Mouse (Mus musculus): ENCODE data around the gene Ppm1l.

Gene Ppm1l

DNA sequence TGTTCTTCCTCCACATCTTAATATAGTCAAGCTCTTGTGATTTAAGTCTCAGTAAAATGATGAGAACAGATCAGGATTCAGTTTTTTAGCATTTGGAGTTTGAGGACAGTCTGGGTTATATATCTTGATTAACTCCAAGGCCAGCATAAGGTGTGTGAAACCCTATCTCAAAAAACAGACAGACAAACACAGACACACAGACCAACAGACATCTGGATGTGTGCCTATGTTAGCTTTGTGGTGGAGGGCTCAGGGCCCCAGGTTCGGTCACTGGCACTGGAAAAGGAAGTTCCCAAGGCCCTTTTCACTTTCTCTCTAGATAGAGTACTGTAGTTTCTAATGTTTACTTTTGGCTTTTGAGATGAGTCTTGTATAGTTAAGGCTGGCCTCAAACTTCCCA is 23.8 kb downstream of the Ppm1l start:
- no peak for DNase-seq (ENCODE audit: low spot score)

DNA sequence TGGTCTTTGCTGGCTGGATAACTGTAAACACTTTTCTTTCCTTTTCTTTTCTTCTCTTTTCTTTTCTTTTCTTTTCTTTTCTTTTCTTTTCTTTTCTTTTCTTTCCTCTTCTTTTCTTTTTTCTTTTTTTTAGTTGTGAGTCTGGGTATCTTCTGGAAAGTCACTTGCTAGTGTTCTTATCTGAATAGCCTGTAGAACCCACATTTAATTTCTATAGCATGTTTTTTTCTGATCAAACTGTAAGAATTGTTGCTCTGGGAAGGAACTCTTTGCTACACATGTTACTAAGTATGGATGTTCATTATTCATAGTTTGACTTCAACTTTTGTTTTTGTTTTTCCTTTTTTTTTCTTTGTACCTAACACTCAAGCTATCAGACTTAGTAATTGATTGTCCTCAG is 24.3 kb downstream of the Ppm1l start:
- DNase-seq (ENCODE audit: low spot score) = no peak

DNA sequence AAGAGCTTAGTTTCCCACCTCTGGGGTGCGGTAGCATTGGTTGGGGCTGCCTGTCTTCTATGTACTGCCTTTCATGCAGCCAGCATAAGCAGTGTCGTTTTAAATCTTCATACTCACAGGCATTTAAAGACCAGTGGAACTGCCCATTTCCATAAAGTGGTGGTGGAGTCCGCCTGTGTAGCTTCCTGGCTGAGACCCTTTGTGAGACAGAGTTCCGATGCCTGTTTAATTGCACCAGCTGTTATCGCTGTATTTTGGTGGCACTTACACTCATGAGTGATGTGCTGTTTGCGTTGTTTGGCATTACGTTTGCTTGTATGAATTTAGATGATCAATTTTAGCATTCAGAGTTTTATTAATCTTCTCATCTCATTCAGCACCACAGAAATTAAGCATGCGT is 24.9 kb downstream of the Ppm1l start:
- DNase-seq (ENCODE audit: low spot score) = no peak

DNA sequence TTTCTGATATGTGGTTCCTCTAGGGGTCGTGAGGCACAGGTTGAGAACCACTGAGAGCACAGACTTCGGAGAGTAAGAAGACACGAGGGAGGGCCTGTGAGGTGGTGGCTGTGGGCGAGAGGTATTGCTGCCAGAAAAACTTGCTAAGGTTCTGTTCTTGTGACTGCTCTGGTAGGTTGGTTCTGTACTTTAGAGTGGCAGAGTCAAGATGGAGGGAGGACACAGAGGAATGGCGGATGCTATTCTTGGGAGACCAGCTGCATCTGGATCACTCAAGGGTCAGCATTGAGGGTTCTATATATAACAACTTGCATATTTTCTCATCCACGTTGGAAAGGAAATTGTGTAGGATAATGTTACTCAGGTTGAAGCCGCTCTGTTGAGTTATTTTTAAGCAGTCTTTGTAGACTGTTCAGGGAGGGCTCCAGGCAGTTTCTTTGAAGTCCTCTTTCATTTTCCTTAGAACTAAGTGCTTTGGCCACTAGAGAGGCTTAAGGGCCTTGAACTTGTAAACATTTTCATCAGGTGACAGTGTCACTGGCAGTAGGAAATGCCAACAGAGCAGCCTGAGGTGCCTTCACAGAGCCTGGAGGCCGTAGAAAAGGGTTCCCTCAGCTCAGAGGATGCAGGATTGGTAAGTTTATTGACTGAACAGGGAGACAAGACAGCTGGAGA is 25.7 kb downstream of the Ppm1l start:
- no peak for DNase-seq (ENCODE audit: low spot score)

DNA sequence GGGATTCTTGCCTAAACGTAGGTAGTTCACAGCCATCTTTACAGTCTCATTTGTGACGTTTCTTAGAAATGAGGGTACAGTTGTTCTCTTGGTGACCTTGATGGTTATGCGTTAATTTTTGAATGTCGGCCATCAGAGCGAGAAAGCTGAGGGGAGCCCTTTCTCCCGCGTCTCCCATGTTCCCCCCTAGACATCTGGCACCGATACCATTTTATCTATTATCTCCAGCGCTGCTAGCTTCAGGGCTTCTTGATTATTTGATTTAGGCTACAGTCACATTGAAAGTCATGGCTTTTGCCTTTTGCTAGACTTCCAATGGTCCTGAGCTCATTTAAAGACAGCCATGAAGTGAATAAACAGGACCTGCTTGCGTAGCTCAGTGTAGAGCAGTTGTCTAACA is 26.5 kb downstream of the Ppm1l start:
- no peak for DNase-seq (ENCODE audit: low spot score)

DNA sequence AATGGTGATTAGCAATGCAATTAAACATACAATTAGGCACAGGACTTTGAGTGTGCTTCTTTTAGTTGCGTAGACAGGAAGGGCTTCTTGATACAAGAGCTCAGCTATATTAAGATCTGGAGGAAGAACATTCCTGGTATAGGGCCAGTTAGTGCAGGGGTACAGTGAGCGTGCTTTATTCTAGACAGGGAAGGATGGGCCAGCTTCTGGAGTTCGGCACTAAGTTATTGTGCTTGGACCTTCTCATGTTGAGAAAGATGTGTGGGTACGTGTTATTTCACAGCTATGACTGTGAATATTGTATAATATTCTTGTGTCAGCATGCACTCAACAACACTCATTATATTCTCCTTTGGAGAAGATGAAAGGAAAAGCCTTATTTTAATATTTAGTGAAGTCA is 29.9 kb downstream of the Ppm1l start:
- no peak for DNase-seq (ENCODE audit: low spot score)

DNA sequence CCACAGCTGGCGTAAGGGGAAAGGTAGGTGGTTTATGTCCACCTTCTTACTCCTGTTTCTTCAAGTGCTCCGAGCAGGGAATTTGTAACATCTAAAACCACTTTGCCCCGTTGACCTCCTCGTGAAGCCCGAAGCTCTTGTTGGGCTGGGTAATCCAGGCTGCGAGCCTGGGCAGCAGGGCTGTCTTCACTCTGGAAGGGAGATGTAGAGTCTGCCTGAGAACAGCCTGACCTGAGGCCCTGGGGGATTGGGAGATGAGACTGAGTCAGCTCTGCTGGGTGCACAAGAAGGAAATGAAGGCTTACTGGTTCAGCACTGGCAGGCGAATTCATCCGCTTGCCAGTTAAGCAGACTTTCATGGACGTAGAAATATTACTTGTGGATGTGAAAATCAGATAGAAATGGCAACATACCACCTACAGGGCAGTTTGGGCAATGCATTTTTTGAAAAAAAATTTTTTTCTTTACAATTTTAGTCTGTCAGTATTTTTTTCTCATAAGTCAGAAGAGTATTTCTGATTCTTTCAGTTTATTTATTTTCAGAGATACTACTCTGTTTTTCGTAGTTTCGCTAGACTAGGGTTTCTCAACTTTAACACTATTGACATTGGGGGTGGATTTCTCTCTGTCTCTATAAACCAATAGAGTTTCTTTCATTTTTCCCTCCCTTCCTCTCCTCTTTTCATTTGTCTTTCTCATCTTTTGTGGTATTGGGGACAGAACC is 31.7 kb downstream of the Ppm1l start:
- DNase-seq (ENCODE audit: low spot score) = no peak

DNA sequence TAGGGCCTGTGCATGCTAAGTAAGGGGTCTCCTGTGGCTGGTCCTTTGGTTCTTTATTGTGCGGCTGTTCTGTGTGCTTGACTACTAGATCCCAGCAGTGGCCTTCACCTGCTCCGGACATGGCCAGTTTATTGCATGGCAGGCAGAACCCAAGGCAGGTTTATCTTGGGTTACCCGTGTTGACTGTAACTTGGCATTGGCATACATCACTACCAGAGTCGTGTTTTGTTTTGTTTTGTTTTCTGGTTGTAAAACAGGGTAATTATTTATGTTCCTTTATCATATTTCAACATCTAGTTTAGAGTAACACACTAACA is 32.2 kb downstream of the Ppm1l start:
- DNase-seq (ENCODE audit: low spot score) = no peak

DNA sequence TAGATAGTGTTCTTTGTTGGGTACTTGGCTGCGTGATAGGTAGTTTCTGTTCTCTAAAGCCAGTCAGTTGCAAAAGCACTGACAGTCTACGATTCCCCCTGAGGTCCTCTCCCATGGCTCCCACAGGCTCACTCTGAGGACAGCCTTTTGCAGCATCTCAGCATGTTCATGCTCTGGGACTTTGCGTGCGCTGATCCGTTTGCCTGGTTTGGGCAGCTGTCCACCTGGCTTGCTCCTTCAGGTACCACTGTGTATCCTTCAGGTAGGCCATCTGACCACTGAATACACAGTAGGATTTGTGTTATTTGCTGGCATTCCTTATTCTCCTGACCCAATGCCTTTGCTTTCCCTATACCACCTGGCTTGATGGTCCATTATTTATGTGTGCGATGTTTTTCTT is 33.3 kb downstream of the Ppm1l start:
- DNase-seq (ENCODE audit: low spot score) = no peak

DNA sequence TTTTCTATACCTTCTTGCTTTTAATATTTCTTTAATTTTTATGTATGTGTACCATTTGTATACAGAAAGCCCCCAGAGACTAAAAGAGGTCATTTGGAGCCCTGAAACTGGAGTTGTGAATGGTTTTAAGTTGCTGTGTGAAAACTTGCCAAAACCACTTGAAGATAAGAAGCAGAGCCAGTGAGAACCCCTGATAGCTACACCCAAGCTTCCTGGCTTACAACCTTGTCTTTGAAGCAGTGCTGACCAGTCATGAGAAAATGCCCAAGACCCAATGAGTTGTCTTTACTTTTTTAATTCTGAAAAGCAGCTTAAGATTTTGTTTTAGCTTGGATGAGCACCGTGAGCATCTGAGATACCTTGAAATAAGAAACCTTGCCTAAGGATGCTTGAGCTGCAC is 35.5 kb downstream of the Ppm1l start:
- DNase-seq (ENCODE audit: low spot score) = no peak

DNA sequence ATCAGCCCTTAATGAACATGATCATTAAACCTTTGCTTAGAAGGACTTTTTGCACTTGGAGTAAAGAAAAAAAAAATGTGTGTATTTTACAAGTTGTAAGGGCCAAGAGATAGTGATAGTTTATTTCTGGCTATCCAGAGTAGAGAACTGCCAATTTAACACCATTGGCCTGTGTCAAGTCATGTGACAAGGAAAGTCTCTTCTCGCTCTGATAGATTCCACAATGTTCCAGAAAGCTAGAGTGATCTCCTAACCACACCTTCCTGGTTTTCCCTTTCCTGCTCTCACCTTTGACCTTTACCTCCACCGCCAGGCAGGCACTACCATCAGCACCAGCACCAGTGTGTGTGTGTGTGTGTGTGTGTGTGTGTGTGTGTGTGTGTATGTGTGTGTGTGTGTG is 38.0 kb downstream of the Ppm1l start:
- DNase-seq (ENCODE audit: low spot score) = no peak

DNA sequence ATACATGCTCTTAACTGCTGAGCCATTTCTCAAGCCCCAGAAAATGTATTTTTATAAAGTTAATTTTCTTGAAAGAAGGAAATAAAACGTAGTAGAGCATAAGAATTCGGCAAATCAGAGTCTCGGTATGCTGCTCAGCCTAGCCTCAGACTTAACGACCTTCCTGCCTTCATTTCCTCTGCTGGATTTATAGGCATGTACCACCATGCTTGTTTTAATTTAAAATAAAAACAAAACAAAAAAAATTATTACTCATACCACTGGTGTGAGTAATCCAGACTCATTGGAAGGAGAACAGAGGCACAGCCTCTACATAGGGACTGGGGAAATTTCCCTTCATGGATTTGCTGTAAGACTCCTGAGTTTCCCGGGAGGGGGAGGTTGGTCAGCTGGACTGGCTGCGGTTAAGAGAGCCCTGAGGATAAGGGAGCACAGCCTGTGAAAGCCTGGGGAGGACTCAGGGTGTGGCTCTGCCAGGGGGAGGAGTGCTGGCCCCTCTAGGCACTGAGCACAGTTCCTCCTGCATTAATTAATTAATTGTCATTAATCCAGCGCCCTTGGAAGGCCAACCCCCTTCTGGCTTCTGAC is 39.5 kb downstream of the Ppm1l start:
- DNase-seq (ENCODE audit: low spot score) = no peak

DNA sequence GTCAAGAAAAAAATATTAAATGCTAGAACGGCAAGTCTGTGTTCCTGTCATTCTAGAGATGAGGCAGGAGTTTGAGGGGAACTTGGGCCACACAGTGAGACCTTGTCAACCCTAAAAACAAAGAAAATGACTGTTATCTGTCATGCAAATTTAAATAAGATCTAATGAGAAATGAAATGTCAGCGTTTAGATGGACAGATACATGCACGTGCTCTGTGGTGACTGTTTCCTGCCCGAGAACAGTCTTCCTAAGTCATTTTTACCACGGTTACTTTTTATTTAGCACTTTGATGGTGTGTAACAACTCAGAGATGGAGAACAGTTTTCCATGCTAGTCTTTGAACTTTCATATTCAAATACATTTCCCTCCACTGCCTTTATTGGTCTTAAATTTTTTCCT is 40.1 kb downstream of the Ppm1l start:
- DNase-seq (ENCODE audit: low spot score) = no peak

DNA sequence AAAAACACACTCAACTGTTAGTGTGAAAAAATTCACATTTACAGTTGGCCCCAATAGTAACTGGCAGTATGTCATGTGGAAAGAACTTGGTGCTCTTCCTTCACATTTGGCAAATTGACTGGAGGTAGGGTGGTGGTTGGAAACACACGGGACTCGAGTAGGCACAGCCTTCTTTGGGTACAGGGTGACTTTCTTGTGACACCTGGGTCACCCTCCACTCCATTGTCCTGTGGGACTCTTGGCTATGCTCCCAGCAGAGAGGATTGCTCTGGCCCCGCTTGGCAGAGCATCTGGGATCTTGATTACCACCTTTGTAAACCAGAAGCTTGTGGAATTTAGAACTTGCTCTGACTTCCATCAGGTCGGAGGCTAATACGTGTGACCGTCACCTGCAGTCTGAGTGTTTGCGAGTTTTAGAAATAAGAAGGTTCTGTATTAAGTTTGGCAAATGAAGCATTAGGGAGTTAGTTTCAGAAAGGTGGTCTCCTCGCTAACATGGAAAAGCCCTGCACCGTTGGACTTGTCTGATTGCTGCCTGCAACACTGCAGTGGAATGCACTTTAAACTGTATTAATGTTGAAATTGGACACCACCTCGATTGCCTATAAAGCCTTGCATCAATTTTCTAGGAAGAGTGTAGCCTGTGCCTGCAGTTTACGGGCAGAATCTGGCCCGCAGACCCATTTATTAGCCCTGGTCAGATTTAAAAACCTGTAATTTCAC is 41.4 kb downstream of the Ppm1l start:
- DNase-seq (ENCODE audit: low spot score) = no peak

DNA sequence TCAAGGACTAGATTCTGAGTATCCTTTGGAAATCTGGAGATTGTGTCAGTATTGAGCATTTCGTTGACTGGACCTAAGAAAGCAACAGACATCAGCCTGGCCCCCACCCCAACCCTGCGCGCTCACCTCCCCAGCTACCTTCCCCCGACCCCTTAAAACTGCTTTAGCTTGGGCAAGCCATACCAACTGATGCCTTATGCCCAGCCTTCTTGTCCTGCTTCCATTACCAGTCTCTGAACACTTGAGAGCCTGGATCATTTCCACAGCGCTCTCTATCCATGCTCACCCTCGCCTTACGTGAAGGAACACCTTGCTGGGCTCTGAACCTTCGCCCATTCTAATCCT is 41.9 kb downstream of the Ppm1l start:
- no peak for DNase-seq (ENCODE audit: low spot score)

DNA sequence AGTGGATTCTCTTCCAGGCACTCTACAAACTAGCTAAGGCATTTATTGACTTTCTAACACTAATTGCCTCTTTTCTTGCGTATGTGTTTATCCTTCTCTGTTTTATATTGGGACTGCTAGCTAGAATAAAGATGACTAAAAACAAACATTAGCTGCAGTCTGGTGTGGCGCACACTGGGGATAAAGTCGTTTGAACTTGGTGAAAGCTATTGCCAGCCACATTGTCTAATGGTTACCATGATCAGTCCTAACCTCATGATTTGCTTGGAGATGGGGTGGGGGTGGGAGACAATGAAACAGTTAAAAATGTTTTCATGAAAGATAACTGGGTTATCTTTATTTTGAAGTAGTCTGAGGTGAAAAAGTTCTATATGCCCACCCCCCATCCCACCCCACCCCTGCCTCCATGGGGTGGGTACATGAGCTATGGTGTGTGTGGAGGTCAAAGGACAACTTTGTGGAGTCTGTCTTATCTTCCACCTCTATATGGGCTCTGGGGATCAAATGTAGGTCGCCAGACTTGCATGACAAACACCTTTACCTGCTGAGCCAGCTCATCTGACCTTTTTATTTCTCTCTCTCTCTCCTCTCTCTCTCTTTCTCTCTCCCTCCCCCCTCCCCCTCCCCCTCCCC is 43.7 kb downstream of the Ppm1l start:
- no peak for DNase-seq (ENCODE audit: low spot score)

DNA sequence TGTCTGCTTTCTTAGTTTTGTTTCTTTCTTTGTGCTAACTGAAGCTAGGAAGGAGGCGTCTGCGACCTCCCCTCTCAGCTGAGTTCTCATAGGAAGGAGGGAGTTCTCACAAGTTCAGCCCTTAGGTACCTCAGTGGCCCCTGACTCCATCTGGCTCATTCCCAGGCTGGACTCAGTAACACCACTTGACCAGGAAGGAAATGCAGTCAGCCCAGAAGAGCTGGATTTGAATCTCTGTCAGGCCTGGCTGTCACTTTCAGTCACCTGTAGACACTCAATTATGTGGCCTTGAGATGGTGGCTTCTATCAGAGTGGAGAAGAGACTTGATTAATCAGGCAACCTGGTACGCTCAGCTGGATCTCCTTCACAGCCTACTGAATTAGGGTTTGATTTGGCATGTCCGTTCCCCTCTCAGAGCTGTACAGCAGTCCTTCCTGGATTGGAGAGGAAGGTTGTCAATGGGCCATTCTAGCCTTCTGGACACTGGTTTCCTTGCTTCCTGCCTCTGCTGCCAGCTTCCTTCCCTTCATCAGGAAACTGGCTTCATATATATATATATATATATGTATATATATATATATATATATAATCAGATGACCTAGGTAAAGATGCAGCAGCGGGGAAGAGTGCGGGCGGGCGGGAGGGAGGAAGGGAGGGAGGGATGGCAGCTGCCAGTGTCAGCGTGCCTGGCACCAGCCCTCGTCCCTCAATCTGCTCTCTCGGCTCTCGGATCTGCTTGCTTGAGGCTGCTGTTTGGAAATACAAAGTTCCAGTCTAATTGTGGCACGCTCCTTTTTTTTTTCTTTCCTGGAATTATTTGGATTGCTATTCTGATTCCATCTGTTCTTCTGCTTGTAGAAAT is 45.1 kb downstream of the Ppm1l start:
- DNase-seq (ENCODE audit: low spot score) = no peak

DNA sequence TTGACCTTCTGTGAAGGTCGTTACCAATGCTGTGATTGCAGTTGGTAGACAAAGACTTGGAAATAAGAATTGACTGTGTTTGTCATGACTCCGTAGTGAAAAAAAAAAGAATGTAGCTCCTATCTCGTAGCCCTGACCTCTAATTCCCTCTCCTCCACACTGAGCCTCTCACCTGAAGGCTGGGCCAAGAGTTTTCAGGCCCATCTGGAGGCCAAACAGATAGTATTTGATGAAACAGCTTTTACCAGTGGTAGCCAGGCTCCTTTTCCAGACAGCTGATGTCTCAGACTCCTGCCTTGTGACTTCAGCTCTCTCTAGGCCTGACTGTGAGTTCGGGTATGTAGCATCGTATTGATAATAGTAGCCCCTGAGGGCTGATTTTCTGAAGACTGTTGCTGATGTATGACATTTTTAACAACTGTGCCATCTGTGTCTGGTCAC is 45.7 kb downstream of the Ppm1l start:
- no peak for DNase-seq (ENCODE audit: low spot score)

DNA sequence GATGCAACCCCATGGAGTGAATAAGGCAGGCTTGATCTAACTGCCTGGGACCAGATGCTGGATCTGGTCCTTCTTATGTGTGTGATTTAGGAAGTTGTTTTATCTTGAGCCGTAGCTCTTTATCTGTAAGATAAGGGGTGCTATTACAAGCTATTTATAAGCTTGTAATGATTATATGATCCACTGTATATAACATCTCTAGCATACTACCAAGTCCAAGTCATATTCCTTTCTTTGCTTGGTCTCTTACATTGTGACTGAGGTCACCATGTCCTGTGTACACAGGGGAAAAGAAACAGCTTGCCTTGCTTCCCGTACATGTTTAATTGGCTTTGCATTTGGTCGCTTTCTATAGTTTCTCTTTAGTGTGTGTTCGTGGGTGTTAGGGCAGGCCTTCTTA is 46.2 kb downstream of the Ppm1l start:
- no peak for DNase-seq (ENCODE audit: low spot score)

DNA sequence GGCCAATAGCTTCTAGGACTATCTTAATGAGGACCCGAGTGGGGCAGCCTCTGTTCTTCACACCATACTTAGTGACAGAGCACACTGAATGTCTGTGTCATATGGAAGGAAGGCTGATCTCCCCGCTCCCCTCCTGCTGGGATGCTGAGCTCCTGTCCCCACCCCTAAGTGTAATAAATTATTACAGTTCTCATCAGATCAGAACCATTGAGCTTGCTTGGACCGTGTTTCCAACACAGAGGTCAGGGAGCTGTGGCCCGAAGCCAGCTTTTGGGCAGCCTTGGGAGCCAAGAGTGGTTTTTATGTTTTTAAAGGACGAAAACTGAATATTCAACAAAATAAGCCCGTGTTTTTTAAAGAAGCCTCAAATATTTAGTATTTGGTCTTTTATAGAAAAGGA is 47.5 kb downstream of the Ppm1l start:
- no peak for DNase-seq (ENCODE audit: low spot score)

DNA sequence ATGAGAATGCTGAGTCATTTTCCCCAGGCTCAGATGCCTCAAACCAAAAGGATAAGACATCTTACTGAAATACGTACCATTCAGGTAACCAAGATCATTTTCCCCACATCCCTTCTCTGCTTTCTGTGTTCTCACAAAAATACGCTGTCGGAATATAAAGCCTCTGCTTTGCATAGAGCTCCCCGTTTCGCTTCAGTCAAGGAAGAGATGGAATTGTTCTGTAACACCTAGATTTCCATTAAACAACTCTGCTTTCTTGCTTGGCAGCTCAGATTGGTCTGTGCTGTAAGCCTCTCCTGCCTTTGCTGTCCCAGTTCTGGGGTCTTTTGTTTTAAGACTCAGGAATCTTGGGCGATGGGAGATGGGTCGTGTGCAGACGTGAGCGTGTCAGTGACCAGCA is 51.3 kb downstream of the Ppm1l start:
- no peak for DNase-seq (ENCODE audit: low spot score)

DNA sequence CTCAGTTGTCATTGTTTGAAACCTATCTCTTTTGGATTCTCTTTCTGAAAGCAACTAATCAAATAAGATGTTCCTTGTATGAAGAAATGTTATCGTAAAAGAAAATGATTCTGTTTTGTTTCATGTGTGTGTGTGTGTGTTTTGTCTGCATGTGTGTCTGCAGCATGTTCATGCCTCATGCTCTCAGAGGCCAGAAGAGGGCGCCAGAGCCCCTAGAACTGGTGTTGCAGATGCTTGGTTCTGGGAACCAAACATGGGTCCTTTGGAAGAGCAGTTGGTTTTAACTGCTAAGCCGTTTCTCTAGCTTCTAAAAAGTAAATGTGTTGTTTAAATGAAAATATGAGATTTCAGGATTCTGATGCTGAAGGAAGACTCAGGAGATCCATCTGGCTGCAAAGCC is 56.1 kb downstream of the Ppm1l start:
- DNase-seq (ENCODE audit: low spot score) = no peak

All from ovary, postnatal 10 days (tissue).